Mouse (Mus musculus) testis, adult 2 months (tissue): ENCODE results near the gene Dock9.

ENCODE experiments used
- CTCF ChIP-seq: fragments of 200-500 bp; IDR thresholded peaks from 2 replicates; pipeline ENCODE4 v1.5.1; 2012; ENCODE audit warnings: low read depth, mild to moderate bottlenecking, inconsistent platforms, low read length, moderate library complexity; ENCODE audit not compliant: control insufficient read depth, insufficient read depth, insufficient replicate concordance
- POLR2A ChIP-seq: fragments of 200-500 bp; IDR thresholded peaks from 2 replicates; pipeline ENCODE4 v1.6.1; 2012; ENCODE audit warnings: low read depth, mild to moderate bottlenecking, inconsistent platforms, low read length, moderate library complexity; ENCODE audit not compliant: control insufficient read depth

- TF ChIP-seq CTCF (no peak), POLR2A (no peak)
These were observed 131.9 kb downstream of the Dock9 start for GRCm38 (mm10) chr14:121665693-121666273.
